Mouse (Mus musculus) kidney, adult 2 months (tissue): ENCODE data around the gene Ctc1.

Experiments
- CTCF ChIP-seq: fragments of 200-500 bp; conservative IDR thresholded peaks from 2 replicates; pipeline ENCODE4 v1.5.1; 2011; ENCODE audit warnings: low read depth, mild to moderate bottlenecking, control low read depth, low read length, moderate library complexity, mixed read lengths; ENCODE audit not compliant: insufficient read depth, insufficient read length
- POLR2A ChIP-seq: fragments of 200-500 bp; IDR thresholded peaks from one replicate; pipeline ENCODE4 v1.6.1; 2011; ENCODE audit warnings: low read depth, low read length, control low read depth

DNA sequence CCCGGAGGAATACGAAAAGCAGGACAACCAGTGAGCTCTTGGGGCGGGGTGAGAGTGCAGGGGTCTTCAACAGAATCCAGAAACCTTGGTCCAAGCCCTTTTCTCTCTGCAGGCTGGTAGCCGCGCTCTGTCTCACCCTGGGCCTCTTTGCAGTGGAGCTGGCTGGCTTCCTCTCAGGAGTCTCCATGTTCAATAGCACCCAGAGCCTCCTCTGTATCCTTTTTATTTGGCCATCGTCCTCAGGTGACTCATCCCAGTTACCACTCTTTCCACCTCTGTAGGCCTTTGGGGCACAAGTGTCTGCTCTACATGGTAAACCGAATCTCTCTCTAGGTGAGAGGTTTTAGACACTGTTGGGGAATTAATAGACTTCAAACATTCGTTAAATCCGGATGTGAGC is 55.6 kb downstream of the Ctc1 start:
- TF ChIP-seq CTCF: no peak
- no peak for TF ChIP-seq POLR2A
